Mouse (Mus musculus) cortical plate, adult 2 months (tissue): ENCODE results near the gene Eif2b4. TPM values are rescaled to one million over a fixed set of nuclear protein-coding genes. Genes with fewer than 3 reads are reported as not detected.

Source experiments
- H3K27ac ChIP-seq: fragments of 200-500 bp; 2 replicates; pipeline ENCODE4 v1.5.1; 2012; ENCODE audit warnings: low read length, control low read depth, inconsistent platforms; ENCODE audit not compliant: insufficient read depth
- H3K4me1 ChIP-seq: fragments of 200-500 bp; 2 replicates; pipeline ENCODE4 v1.6.1; 2011; ENCODE audit warnings: low read length; ENCODE audit not compliant: control insufficient read depth, insufficient read depth
- H3K4me3 ChIP-seq: fragments of 200-500 bp; 2 replicates; pipeline ENCODE4 v1.5.1; 2011; ENCODE audit warnings: mild to moderate bottlenecking, low read length, control low read depth; ENCODE audit not compliant: insufficient read depth
- CTCF ChIP-seq: fragments of 200-500 bp; IDR thresholded peaks from 2 replicates; pipeline ENCODE4 v1.5.1; 2011; ENCODE audit warnings: mild to moderate bottlenecking, control low read depth, low read length; ENCODE audit not compliant: insufficient read depth; ENCODE audit errors: extremely low read depth
- POLR2A ChIP-seq: fragments of 200-500 bp; IDR thresholded peaks from 2 replicates; pipeline ENCODE4 v1.6.1; 2011; ENCODE audit warnings: mild to moderate bottlenecking, low read length, control low read depth; ENCODE audit not compliant: insufficient read depth; ENCODE audit errors: extremely low read depth
- polyA plus RNA-seq: library from polyadenylated mRNA; depleted of rRNA; stranded (reverse); fragments of >200 nt; gene quantifications from 2 replicates; pipeline ENCODE4 v1.2.3, GENCODE M21; 2012

Eif2b4 gene
- polyA plus RNA-seq, 1 experiment: 62.7 TPM

DNA sequence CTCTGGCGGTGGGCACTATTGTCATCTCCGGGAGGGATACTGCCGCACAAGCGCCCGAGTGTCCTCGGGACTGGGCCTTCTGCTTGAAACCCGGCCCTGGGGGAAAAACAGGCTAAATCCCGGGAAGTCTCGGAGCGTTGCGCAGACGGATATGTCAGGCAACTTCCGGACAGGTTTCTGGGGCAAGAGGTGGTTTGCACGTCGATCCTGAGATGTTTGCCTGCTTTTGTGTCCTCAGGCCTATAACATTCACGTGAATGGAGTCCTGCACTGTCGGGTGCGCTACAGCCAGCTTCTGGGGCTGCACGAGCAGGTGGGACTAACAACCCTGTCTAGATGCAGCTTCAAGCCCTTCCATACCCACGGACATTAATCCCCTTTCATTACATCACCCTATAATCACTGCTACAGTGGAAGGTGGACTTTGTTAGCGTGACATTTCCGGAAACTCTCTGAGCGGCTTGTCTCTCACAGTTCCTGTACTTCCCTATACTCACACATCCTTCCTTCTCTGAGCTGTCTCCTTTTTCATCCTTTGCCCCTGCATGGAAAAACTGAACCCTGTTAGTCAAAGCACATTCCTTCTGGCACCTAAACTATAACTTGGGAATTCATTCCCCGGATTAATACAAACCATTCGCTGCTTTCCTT, 526 bp upstream of the Eif2b4 start:
- Histone ChIP-seq H3K27ac (peak overlapping the region; percentile 26), H3K4me3 (peak overlapping the region; percentile 71), H3K4me1 (peaks cover 4% of the 10 kb centered on the region)
- no peak for TF ChIP-seq CTCF
- no peak for TF ChIP-seq POLR2A

DNA sequence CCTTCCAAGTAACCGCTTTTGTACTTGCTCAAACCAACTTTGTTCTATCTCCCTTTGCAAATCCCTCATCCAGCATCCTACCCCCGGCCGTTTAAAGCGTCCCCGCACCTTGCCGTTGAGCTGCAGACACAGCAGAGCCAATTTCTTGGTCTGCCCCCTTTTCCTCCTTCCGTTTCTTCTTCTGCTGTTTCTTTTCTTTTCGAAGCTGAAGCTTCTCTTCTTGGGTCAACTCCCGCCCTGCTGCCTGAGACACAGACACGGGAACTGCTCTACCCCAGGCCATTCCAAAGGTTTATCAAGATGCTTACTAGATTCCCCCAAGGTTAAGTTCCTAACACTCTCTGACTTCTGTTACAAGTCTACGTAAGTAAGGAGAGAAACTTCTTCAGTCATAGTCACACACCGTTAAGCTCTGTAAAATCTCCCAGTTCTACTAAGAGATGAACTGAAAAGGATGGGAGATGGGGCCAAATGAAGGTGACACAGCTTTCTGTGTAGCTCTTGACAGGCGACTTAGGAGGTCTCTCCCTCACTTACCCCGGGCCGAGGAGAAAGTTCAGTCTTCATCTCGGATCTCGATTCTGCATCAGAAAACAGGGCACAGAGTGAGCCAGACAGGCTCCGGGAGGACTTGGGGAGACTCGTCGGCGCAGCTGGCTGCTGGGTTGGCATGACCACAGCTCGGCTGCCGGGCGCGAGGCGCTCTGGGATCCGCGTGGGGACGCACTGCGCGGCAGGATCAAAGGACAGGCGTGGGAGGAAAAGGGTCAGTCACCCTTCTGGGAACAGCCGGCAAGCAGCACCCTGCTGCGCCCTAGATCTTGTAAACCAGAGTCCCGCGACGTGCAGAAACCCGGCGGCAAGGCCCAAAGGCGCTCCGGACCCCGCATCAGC, 938 bp downstream of the Eif2b4 start:
- peak overlapping the region; percentile 71 for H3K4me3 ChIP-seq
- H3K27ac ChIP-seq: peak overlapping the region; percentile 17
- peaks cover 4% of the 10 kb centered on the region for H3K4me1 ChIP-seq
- TF ChIP-seq CTCF (no peak), POLR2A (no peak)

DNA sequence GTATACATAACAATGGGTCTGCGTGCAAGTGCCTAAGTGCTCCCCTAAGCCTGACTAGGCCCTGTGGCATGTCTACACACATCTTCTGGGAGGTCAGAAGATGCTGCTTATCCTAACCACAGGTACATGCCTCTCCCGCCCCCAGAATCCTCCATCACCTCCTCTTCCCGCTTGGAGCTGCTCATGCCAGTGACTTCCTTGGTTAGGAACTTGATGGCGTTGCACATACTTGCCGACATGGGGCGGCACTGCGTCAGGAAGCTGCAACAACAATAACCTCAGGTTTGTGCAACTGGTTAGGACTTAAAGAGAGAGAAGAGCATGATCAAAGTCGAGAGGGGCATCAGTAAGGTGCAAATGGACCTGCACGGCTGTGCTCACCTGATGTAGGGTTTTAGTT, 3.0 kb downstream of the Eif2b4 start:
- Histone ChIP-seq H3K4me1 (peaks cover 4% of the 10 kb centered on the region), H3K27ac (no peak overlapping the region), H3K4me3 (no peak overlapping the region)
- TF ChIP-seq POLR2A: no peak
- no peak for TF ChIP-seq CTCF

DNA sequence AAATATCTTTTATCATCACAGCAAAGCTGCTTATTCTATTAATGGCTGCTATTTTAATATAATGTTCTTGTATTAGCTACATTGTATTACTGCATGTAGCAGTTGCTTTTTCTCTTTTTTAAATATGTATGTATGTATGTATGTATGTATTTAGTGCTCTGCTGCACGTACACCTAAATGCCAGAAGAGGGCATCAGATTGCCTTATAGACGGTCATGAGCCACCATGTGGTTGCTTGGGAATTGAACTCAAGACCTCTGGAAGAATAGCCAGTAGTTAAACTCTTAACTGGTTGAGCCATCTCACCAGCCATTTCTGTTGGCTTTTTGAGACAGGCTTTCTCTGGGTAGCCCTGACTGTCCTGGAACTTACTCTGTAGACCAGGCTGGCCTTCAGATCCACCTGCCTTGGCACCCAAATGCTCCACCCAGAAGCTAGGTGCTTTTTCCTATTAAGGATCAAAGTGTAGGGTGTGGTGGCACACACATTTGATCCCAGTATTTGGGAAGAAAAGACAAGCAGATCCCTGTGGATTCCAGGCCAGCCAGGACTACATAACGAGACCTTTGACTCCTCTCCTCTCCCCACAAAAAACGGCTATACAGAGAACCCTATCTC, 4.9 kb downstream of the Eif2b4 start:
- Histone ChIP-seq H3K27ac (no peak overlapping the region), H3K4me1 (peaks cover 2% of the 10 kb centered on the region; the same call in 1 of the 2 replicates), H3K4me3 (no peak overlapping the region)
- TF ChIP-seq CTCF (peak; percentile 13; the same call in 1 of the 2 replicates), POLR2A (no peak)

DNA sequence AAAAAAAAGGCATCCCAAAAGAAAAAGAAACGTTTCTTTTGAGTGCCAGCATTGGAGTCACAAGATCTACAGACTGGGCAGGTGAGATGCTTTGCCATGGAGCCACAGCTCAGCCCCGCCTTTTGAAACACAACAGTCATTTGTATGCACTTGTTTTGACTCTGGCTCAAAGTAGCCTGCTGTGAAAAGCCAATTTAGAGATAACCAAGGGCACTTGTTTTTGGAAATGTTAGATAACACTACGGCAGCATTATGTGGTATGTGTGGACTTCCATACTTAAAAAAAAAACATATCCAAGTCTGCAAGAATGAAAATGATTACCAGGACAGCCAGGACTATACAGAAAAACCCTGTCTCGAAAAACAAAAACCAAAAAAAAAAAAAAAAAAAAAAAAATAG, 9.6 kb downstream of the Eif2b4 start:
- Histone ChIP-seq H3K27ac (no peak overlapping the region), H3K4me1 (no peaks in the 10 kb centered on the region), H3K4me3 (no peak overlapping the region)
- TF ChIP-seq CTCF: no peak
- TF ChIP-seq POLR2A: no peak

DNA sequence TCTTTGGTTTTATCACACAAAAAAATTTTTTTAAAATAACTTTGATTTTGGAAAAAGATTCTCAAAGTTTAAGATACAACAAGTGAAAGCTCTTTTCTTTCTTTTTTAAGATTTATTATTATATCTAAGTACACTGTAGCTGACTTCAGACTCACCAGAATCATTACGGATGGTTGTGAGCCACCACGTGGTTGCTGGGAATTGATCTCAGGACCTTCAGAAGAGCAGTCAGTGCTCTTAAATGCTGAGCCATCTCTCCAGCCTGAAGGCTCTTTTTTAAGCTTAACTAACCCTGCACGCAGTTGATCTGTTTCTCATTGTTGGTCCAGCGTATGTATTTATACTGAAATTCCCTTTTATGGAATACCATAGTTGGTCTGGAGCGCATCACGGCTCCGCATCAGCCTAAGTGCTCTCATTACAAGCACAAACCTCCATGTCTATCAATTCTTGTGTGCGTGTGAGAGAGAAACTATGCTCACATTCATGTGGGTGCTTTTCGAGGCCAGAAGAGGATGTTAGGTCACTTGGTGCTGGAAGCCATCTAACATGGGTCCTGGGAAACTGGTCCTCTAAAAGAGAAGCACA, 12.0 kb downstream of the Eif2b4 start:
- TF ChIP-seq CTCF: no peak
- TF ChIP-seq POLR2A: no peak
- Histone ChIP-seq H3K4me3 (peak overlapping the region; percentile 93; the same call in 1 of the 2 replicates), H3K27ac (no peak overlapping the region), H3K4me1 (no peaks in the 10 kb centered on the region)

DNA sequence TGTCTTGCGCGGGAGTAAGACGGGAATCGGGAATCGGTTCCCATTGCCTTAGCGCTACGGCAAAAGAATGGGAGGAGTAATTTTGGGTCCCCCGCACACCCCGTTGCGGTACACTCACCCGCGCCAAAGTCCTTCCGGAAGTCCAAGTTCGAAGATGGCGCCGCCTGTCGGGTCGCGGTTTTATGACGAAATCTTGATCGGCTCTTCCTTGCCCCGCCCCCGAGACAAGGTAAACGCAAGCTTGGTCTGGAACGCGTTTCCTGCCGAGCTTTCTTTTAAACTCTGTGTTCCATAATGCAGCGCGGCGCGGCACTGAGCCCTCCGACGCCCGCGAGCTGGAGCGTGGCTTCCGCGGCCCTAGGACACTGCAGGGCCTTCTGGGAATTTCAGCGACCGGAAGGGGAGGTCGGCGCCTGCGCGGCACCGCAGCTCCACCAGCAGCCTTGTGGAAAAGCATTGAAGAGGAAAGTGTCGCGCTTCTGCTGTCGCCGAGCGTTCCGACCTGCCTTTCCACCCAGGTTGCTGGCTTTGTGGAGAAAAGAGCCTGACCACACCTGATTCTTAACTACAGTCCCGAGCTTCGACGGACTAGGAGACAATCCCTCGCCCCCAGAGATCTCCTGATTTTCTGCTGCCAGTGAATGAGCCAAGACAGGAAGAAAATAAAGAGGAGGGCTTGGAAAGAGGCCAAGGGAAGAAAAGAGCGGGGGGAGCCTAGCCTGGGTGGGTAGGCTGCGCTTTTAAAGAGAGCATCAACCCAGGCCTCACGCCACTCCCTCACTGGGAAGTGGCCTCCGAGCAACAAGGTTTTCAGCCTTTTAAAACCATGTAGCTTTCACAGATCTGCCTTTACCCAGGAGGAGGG, 13.2 kb downstream of the Eif2b4 start, which contains the start of the genes Gm29609 and Gtf3c2:
Gm29609 (minus strand) TSS at position 146 of the 865 bp plus-strand sequence.
Gtf3c2 (minus strand) TSS at position 379 of the 865 bp plus-strand sequence.
- no peaks in the 10 kb centered on the region for H3K4me1 ChIP-seq
- TF ChIP-seq CTCF (no peak), POLR2A (peak; percentile 92; the same call in 1 of the 2 replicates)
- H3K4me3 ChIP-seq: peak within 1 kb of the TSS; percentile 93
- peak within 1 kb of the TSS; percentile 58 for H3K27ac ChIP-seq

DNA sequence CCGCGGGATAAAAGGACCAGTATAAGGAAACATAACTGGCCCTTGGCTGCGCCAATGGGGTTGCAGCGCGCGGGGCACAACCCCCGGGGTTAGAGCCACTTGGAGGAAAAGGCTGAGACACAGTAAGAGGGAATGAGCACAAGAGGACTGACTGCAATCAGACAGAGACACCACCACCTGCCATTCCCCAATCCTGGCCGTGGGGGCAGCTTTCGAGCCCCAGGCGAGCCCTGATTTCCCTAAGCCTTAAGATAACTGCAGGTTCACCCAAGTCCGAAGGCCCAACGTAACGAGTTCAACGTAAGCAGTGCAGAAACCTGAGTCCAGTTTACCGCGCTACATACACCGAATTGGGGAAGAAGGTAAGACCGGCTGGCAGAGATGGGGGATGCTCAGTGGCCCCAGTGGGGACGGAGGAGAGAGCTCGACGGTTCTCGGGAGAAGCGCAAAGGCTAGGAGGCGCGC, 13.9 kb downstream of the Eif2b4 start:
- no peak for TF ChIP-seq POLR2A
- no peak for TF ChIP-seq CTCF
- Histone ChIP-seq H3K4me3 (peak overlapping the region; percentile 93), H3K4me1 (no peaks in the 10 kb centered on the region), H3K27ac (no peak overlapping the region)

DNA sequence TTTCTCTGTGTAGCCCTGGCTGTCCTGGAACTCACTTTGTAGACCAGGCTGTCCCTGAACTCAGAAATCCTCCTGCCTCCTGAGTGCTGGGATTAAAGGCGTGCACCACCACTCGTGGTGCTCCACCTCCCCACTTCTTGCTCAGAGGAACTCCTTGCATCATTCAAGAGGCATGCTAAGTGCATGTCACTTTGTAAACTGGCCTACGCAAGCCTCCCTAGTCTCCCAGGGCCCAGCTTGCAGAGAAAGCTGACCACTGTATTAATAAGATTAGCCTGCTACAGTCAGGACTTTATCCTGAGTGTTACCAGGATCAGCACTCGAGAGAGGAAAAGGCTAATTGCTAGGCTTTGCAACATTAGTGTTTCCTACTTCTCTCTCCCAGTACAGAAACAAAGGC, 24.6 kb downstream of the Eif2b4 start:
- H3K27ac ChIP-seq: no peak overlapping the region
- H3K4me1 ChIP-seq: no peaks in the 10 kb centered on the region
- TF ChIP-seq CTCF (no peak), POLR2A (no peak)
- H3K4me3 ChIP-seq: no peak overlapping the region

DNA sequence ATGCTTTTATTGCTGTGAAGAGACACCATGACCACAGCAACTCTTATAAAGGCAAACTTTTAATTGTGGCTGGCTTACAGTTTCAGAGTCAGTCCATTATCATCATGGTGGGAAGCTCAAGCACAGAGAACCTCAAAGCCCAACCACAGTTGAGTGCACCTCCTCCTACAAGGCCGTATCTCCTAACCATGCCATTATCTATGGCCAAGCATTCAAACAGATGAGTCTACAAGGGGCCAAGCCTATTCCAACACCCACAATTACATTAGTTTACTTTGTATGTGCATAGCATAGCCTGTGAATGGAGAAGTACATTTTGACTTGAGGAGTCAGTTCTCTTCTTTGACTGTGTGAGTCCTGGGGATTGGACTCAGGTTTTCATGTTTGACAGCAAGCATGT, 28.4 kb downstream of the Eif2b4 start:
- H3K4me1 ChIP-seq: no peaks in the 10 kb centered on the region
- no peak overlapping the region for H3K27ac ChIP-seq
- no peak overlapping the region for H3K4me3 ChIP-seq
- no peak for TF ChIP-seq POLR2A
